Mouse (Mus musculus): ENCODE data around the gene Sh3gl2.

The Sh3gl2 gene

GRCm38 (mm10) chr4:85205071-85205635 lies at the start of gene Sh3gl2:
Gene Sh3gl2, plus strand, starts transcription at chr4:85205126.
- DNase-seq, result no peak

- DNase-seq, result no peak
Measured at GRCm38 (mm10) chr4:85161156-85161555, 43.8 kb upstream of the Sh3gl2 start.

GRCm38 (mm10) chr4:85162468-85163312 lies 42.2 kb upstream of the Sh3gl2 start:
- DNase-seq, result peak; percentile 20

GRCm38 (mm10) chr4:85163313-85163615 lies 41.7 kb upstream of the Sh3gl2 start:
- DNase-seq, result no peak

GRCm38 (mm10) chr4:85168001-85168400 lies 36.9 kb upstream of the Sh3gl2 start:
- no peak for DNase-seq

- DNase-seq, result no peak
Measured at GRCm38 (mm10) chr4:85175466-85175865, 29.5 kb upstream of the Sh3gl2 start.

GRCm38 (mm10) chr4:85178394-85179051 lies 26.4 kb upstream of the Sh3gl2 start:
- DNase-seq, result no peak

GRCm38 (mm10) chr4:85186011-85186410 lies 18.9 kb upstream of the Sh3gl2 start:
- no peak for DNase-seq

GRCm38 (mm10) chr4:85196201-85196600 lies 8.7 kb upstream of the Sh3gl2 start:
- DNase-seq, result no peak

GRCm38 (mm10) chr4:85198431-85198830 lies 6.5 kb upstream of the Sh3gl2 start:
- DNase-seq, result no peak

- no peak for DNase-seq
Measured at GRCm38 (mm10) chr4:85202582-85202981, 2.3 kb upstream of the Sh3gl2 start.

- DNase-seq, result no peak
Measured at GRCm38 (mm10) chr4:85205636-85206211, 798 bp downstream of the Sh3gl2 start.

GRCm38 (mm10) chr4:85206675-85207400 lies 1.9 kb downstream of the Sh3gl2 start:
- no peak for DNase-seq

GRCm38 (mm10) chr4:85207515-85207914 lies 2.6 kb downstream of the Sh3gl2 start:
- DNase-seq, result no peak

GRCm38 (mm10) chr4:85208531-85208930 lies 3.6 kb downstream of the Sh3gl2 start:
- DNase-seq, result no peak

- DNase-seq, result no peak
Measured at GRCm38 (mm10) chr4:85210953-85211352, 6.0 kb downstream of the Sh3gl2 start.

- no peak for DNase-seq
Measured at GRCm38 (mm10) chr4:85217003-85217402, 12.1 kb downstream of the Sh3gl2 start.

- DNase-seq, result no peak
Measured at GRCm38 (mm10) chr4:85222716-85223115, 17.8 kb downstream of the Sh3gl2 start.

- no peak for DNase-seq
Measured at GRCm38 (mm10) chr4:85226731-85227130, 21.8 kb downstream of the Sh3gl2 start.

- DNase-seq, result no peak
Measured at GRCm38 (mm10) chr4:85227664-85228588, 23.0 kb downstream of the Sh3gl2 start.

- no peak for DNase-seq
Measured at GRCm38 (mm10) chr4:85228589-85228948, 23.6 kb downstream of the Sh3gl2 start.

Measured in liver (tissue).